Mouse (Mus musculus) hindbrain, embryonic 14.5 days (tissue): ENCODE data around the gene Cidec. TPM values are rescaled to one million over a fixed set of nuclear protein-coding genes. Genes with fewer than 3 reads are reported as not detected.
A peak's percentile ranks its signal among the peaks of the same experiment; 100 is the strongest.

ENCODE experiments used
- ATAC-seq: fragments of 200-750 bp; cut with Nextera tagmentation; 2 replicates; pipeline ENCODE4 v1.8.0; 2017; ENCODE audit warnings: moderate number of reproducible peaks, mild to moderate bottlenecking, moderate TSS enrichment, moderate library complexity; ENCODE audit not compliant: low FRiP score
- DNase-seq: peaks from one replicate; pipeline ENCODE4 v3.0.0-alpha.2; 2015; ENCODE audit warnings: low spot score
- H3K27ac ChIP-seq: fragments of 300-500 bp; sonication (generic); 2 replicates; pipeline ENCODE4 v1.5.1; 2014; ENCODE audit warnings: mild to moderate bottlenecking, moderate library complexity
- H3K27me3 ChIP-seq: fragments of 300-500 bp; sonication (generic); 2 replicates; pipeline ENCODE4 v1.6.1; 2014; ENCODE audit warnings: mild to moderate bottlenecking, low read length, mixed read lengths; ENCODE audit not compliant: control insufficient read depth, insufficient read depth
- H3K36me3 ChIP-seq: fragments of 300-500 bp; sonication (generic); replicated peaks from 2 replicates; pipeline ENCODE4 v1.6.1; 2014; ENCODE audit not compliant: control insufficient read depth, insufficient read depth
- H3K4me1 ChIP-seq: fragments of 300-500 bp; sonication (generic); replicated peaks from 2 replicates; pipeline ENCODE4 v1.6.1; 2014; ENCODE audit warnings: antibody characterized with exemption, low read length, mixed read lengths; ENCODE audit not compliant: control insufficient read depth, insufficient read depth
- H3K4me2 ChIP-seq: fragments of 300-500 bp; sonication (generic); replicated peaks from 2 replicates; pipeline ENCODE4 v1.6.1; 2014; ENCODE audit warnings: mild to moderate bottlenecking, moderate library complexity
- H3K4me3 ChIP-seq: fragments of 300-500 bp; sonication (generic); replicated peaks from 2 replicates; pipeline ENCODE4 v1.5.1; 2014; ENCODE audit warnings: mild to moderate bottlenecking, low read length
- H3K9ac ChIP-seq: fragments of 300-500 bp; sonication (generic); 2 replicates; pipeline ENCODE4 v1.6.1; 2014
- H3K9me3 ChIP-seq: fragments of 300-500 bp; sonication (generic); 2 replicates; pipeline ENCODE4 v1.6.1; 2016; ENCODE audit warnings: low read length; ENCODE audit not compliant: control insufficient read depth
- WGBS: fragments of 180-500 bp; shearing (Covaris S2); extraction: QIAGEN DNeasy Blood & Tissue Kit; methylation state at CpG from one replicate; pipeline ENCODE4 v1.1.7; 2014; 5-methylcytosine and 5-hydroxymethylcytosine counted together
- polyA plus RNA-seq: library from polyadenylated mRNA; unstranded; fragments of >200 nt; fragmentation: Nextera tagmentation; extraction: Ambion mirVana; gene quantifications from 2 replicates; pipeline ENCODE4 v1.2.1, GENCODE M21; 2014

Gene Cidec
- polyA plus RNA-seq, 1 experiment from 2014 or later, result not detected

- H3K9ac ChIP-seq, result no peak overlapping the region
- no peak for ATAC-seq
- H3K4me2 ChIP-seq, result no peak overlapping the region
- H3K4me3 ChIP-seq, result no peak overlapping the region
- H3K27ac ChIP-seq, result no peak overlapping the region
- H3K27me3 ChIP-seq, result no peaks in the 10 kb centered on the region
- 92% methylated on average over 13 of the region's 13 CpGs for WGBS
- H3K9me3 ChIP-seq, result no peaks in the 10 kb centered on the region
- no peak for DNase-seq
- peaks cover 20% of the 10 kb centered on the region for H3K36me3 ChIP-seq
- H3K4me1 ChIP-seq, result no peaks in the 10 kb centered on the region
Measured at GRCm38 (mm10) chr6:113402094-113402493, 33.5 kb downstream of the Cidec start.

DNA sequence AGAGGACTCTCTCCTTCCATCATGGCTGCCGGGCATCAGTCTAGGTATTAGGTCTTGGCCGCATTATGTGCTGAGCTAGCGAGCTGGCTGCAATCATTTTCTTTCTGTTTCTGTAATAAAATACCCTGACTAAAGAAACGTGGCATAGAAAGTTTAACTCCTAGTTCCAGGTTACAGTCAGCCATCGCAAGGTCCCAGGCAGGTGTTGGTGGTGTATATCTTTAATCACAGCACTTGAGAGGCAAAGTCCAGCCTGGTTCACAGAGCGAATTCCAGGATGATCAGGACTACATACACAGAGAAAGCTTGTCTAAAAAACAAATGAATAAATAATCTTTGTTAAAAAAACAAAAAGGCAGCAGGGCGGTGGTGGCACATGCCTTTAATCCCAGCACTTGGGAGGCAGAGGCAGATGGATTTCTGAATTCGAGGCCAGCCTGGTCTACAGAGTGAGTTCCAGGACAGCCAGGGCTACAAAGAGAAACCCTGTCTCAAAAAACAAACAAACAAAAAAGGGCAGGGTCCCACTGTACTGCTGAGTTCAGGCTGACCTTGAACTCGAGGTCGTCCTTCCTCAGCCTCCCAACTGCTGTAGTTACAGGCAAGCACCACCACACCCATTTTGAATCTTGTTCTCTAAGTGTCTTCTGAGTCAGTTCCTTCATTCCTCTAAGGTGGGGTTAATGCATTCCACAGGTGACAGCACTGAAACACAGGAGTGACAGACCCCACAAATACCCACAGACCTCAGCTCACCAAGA lies 39.1 kb downstream of the Cidec start:
- Histone ChIP-seq H3K9ac (no peak overlapping the region), H3K36me3 (peaks cover 17% of the 10 kb centered on the region), H3K4me3 (no peak overlapping the region), H3K27ac (no peak overlapping the region), H3K4me1 (peaks cover 9% of the 10 kb centered on the region; the same call in 1 of the 2 replicates), H3K4me2 (no peak overlapping the region), H3K9me3 (no peaks in the 10 kb centered on the region), H3K27me3 (no peaks in the 10 kb centered on the region)
- WGBS, result 87% methylated on average over 10 of the region's 10 CpGs
- DNase-seq, result no peak
- ATAC-seq, result no peak

GRCm38 (mm10) chr6:113395501-113395900 lies 40.1 kb downstream of the Cidec start:
- no peaks in the 10 kb centered on the region for H3K27me3 ChIP-seq

DNA sequence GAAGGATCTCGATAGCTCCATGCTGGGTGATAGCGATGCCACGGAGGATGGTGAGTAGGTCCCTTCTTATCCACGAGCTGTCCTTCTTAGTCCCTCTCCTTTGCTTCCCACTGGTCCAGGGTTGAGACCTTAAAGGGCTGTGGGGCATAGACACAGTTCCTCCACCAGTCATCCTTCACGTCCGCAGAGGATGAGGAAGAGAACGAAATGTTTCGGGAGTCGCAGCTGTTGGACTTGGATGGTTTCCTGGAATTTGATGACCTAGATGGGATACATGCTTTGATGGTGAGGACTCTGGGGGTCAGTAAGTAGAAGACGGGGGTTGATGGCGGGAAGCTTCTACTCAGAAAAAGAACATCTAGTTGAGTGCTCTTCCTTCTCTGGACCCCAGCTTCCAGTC lies 40.7 kb downstream of the Cidec start:
- 95% methylated on average over 11 of the region's 11 CpGs for whole genome bisulfite sequencing
- peaks cover 29% of the 10 kb centered on the region for H3K36me3 ChIP-seq

More at GRCm38 (mm10) chr6:113395501-113395900, 40.1 kb downstream of the Cidec start:
- Histone ChIP-seq H3K27ac (no peak overlapping the region), H3K9ac (no peak overlapping the region), H3K9me3 (no peaks in the 10 kb centered on the region), H3K36me3 (peaks cover 22% of the 10 kb centered on the region), H3K4me2 (no peak overlapping the region), H3K4me1 (peaks cover 9% of the 10 kb centered on the region; the same call in 1 of the 2 replicates), H3K4me3 (no peak overlapping the region)
- WGBS, result 94% methylated on average over 6 of the region's 6 CpGs
- ATAC-seq (no peak), DNase-seq (no peak)

DNA sequence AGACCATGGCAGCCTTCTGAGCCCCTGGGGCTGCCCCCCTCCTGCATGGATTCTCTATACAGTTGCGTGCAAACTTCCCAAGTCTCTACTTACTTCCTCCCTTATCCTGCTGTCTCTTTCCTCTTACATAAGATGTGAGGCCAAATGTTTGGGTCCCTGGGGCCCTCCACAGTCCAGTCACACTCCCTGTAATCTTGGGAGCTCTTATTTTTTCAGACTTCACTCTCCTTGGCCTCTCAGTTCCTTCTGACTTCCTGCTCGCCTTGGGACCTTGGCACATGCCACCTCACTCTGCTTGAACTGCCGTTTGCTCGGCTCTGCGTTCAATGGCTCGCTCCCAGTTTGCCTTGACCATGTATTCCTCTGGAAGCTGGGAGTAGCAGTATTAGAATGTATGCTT lies 41.6 kb downstream of the Cidec start:
- no peaks in the 10 kb centered on the region for H3K27me3 ChIP-seq
- peaks cover 38% of the 10 kb centered on the region for H3K36me3 ChIP-seq
- peaks cover 9% of the 10 kb centered on the region; the same call in 1 of the 2 replicates for H3K4me1 ChIP-seq
- 87% methylated on average over 6 of the region's 6 CpGs for WGBS
- H3K4me3 ChIP-seq, result no peak overlapping the region
- H3K9me3 ChIP-seq, result no peaks in the 10 kb centered on the region
- no peak overlapping the region for H3K4me2 ChIP-seq
- H3K27ac ChIP-seq, result no peak overlapping the region
- H3K9ac ChIP-seq, result no peak overlapping the region
- DNase-seq (no peak), ATAC-seq (no peak)

More for the DNA sequence above, 40.7 kb downstream of the Cidec start:
- H3K9me3 ChIP-seq, result no peaks in the 10 kb centered on the region
- no peak overlapping the region for H3K27ac ChIP-seq
- DNase-seq, result no peak
- no peak for ATAC-seq
- H3K4me3 ChIP-seq, result no peak overlapping the region
- H3K4me2 ChIP-seq, result no peak overlapping the region
- peaks cover 9% of the 10 kb centered on the region; the same call in 1 of the 2 replicates for H3K4me1 ChIP-seq
- H3K9ac ChIP-seq, result no peak overlapping the region
- H3K27me3 ChIP-seq, result no peaks in the 10 kb centered on the region

- ATAC-seq (peak; percentile 91), DNase-seq (peak; percentile 71)
- peak overlapping the region; percentile 71 for H3K27ac ChIP-seq
- peak overlapping the region; percentile 70 for H3K9ac ChIP-seq
- 1% methylated on average over 51 of the region's 51 CpGs for WGBS
- peak overlapping the region; percentile 32 for H3K4me3 ChIP-seq
- peaks cover 43% of the 10 kb centered on the region for H3K36me3 ChIP-seq
- no peaks in the 10 kb centered on the region for H3K9me3 ChIP-seq
- no peaks in the 10 kb centered on the region for H3K27me3 ChIP-seq
- H3K4me1 ChIP-seq, result peaks cover 9% of the 10 kb centered on the region; the same call in 1 of the 2 replicates
- peak overlapping the region; percentile 67 for H3K4me2 ChIP-seq
Measured at GRCm38 (mm10) chr6:113392387-113393071, 43.0 kb downstream of the Cidec start.

DNA sequence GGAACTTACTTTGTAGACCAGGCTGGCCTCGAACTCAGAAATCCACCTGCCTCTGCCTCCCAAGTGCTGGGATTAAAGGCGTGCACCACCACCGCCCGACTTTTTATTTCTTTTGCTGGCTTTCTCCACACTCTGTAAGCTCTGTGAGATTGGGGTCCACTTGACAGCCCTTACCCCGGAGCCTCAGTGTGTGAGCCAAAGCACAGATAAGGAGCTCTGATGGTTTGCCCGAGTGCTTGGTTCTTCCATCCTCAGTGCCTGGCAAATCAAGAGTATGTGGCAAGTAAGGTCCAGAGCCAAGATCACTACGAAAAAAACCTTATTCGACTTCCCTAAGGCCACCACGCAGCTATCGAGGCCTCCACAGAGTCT lies 43.6 kb downstream of the Cidec start:
- H3K27ac ChIP-seq, result no peak overlapping the region
- H3K36me3 ChIP-seq, result peaks cover 48% of the 10 kb centered on the region
- ATAC-seq (0 out of 2 replicates have a peak, but pooled peaks have one; percentile 1), DNase-seq (no peak)
- H3K4me2 ChIP-seq, result peak overlapping the region; percentile 67
- peak overlapping the region; percentile 70 for H3K9ac ChIP-seq
- H3K9me3 ChIP-seq, result no peaks in the 10 kb centered on the region
- H3K4me3 ChIP-seq, result peak overlapping the region; percentile 32
- H3K27me3 ChIP-seq, result no peaks in the 10 kb centered on the region
- peaks cover 9% of the 10 kb centered on the region; the same call in 1 of the 2 replicates for H3K4me1 ChIP-seq
- 19% methylated on average over 10 of the region's 10 CpGs for WGBS

- Histone ChIP-seq H3K4me1 (peaks cover 9% of the 10 kb centered on the region; the same call in 1 of the 2 replicates), H3K27ac (no peak overlapping the region), H3K4me3 (no peak overlapping the region), H3K9ac (no peak overlapping the region), H3K4me2 (no peak overlapping the region), H3K9me3 (no peaks in the 10 kb centered on the region), H3K36me3 (peaks cover 60% of the 10 kb centered on the region), H3K27me3 (no peaks in the 10 kb centered on the region)
- WGBS, result 71% methylated on average over 3 of the region's 3 CpGs
- ATAC-seq (no peak), DNase-seq (no peak)
Measured at GRCm38 (mm10) chr6:113390715-113391114, 44.8 kb downstream of the Cidec start.

DNA sequence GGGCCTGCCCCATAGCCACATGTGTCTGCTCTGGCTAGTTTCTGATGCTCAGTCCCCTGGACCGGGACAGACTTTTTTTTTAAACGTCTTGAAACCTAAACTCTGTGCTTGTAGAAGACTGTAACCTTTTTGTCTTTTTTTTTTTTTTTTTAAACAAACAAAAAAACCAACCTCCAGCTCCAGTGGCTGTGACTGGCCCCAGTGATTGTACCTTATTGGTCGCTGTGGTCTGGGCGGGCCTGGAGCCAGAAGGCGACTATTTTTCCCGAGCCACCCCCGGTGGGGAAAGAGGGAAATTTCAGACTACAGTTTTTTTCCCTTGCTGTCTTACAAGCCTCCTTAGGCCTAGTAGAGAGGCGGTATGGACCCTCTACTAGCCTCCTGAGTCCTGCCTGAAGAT lies 46.6 kb downstream of the Cidec start, which contains the start of gene Ttll3:
Gene Ttll3 (plus strand): TSS at position 301 of the 400 bp plus-strand sequence.
- 78% methylated on average over 8 of the region's 8 CpGs for WGBS

More for the DNA sequence above, 46.6 kb downstream of the Cidec start, which contains the start of gene Ttll3:
- ATAC-seq, result no peak
- Histone ChIP-seq H3K4me3 (no peak within 1 kb of the TSS), H3K4me1 (peaks cover 9% of the 10 kb centered on the region; the same call in 1 of the 2 replicates), H3K9me3 (no peaks in the 10 kb centered on the region), H3K27ac (no peak within 1 kb of the TSS), H3K9ac (no peak within 1 kb of the TSS), H3K27me3 (no peaks in the 10 kb centered on the region), H3K4me2 (no peak within 1 kb of the TSS), H3K36me3 (peaks cover 71% of the 10 kb centered on the region)
- no peak for DNase-seq
